Mouse (Mus musculus) ES-Bruce4 (cell line): ENCODE results near the gene Nsun4. TPM values are rescaled to one million over a fixed set of nuclear protein-coding genes. Genes with fewer than 3 reads are reported as not detected.

ENCODE experiments used
- H3K27ac ChIP-seq: 2 replicates; pipeline ENCODE4 v1.5.1; 2012; ENCODE audit warnings: low read length, inconsistent platforms; ENCODE audit not compliant: insufficient read depth
- H3K27me3 ChIP-seq: 2 replicates; pipeline ENCODE4 v1.6.1; 2012; ENCODE audit warnings: mild to moderate bottlenecking, low read length, inconsistent platforms; ENCODE audit not compliant: control insufficient read depth, poor library complexity, insufficient read depth, severe bottlenecking
- H3K36me3 ChIP-seq: 2 replicates; pipeline ENCODE4 v1.6.1; 2012; ENCODE audit warnings: inconsistent platforms, mild to moderate bottlenecking, low read length, moderate library complexity; ENCODE audit not compliant: control insufficient read depth, poor library complexity, insufficient read depth, severe bottlenecking
- H3K4me1 ChIP-seq: one replicate; pipeline ENCODE4 v1.8.1; 2011; ENCODE audit warnings: low read length; ENCODE audit not compliant: control insufficient read depth, insufficient read depth
- H3K4me3 ChIP-seq: 2 replicates; pipeline ENCODE4 v1.5.1; 2011; ENCODE audit warnings: low read depth, mild to moderate bottlenecking, low read length
- H3K9ac ChIP-seq: 2 replicates; pipeline ENCODE4 v1.6.1; 2012; ENCODE audit warnings: low read depth, mild to moderate bottlenecking, inconsistent platforms; ENCODE audit not compliant: poor library complexity, severe bottlenecking
- H3K9me3 ChIP-seq: replicated peaks from 2 replicates; pipeline ENCODE4 v1.6.1; 2012; ENCODE audit warnings: mild to moderate bottlenecking, low read length, inconsistent platforms; ENCODE audit not compliant: control insufficient read depth, poor library complexity, insufficient read depth, severe bottlenecking
- CTCF ChIP-seq: IDR thresholded peaks from one replicate; pipeline ENCODE4 v1.8.1; 2011; ENCODE audit warnings: low read depth, low read length
- POLR2A ChIP-seq: IDR thresholded peaks from one replicate; pipeline ENCODE4 v1.8.1; 2011; ENCODE audit warnings: low read length; ENCODE audit not compliant: insufficient read depth
- polyA plus RNA-seq: library from polyadenylated mRNA; stranded (reverse); fragments of >200 nt; gene quantifications from 2 replicates; pipeline ENCODE4 v1.2.4, GENCODE M21; 2011; ENCODE audit warnings: low read depth; ENCODE audit not compliant: missing spikeins, insufficient read depth, insufficient read length

Nsun4 gene
- polyA plus RNA-seq, 1 experiment: 14.4 TPM

DNA sequence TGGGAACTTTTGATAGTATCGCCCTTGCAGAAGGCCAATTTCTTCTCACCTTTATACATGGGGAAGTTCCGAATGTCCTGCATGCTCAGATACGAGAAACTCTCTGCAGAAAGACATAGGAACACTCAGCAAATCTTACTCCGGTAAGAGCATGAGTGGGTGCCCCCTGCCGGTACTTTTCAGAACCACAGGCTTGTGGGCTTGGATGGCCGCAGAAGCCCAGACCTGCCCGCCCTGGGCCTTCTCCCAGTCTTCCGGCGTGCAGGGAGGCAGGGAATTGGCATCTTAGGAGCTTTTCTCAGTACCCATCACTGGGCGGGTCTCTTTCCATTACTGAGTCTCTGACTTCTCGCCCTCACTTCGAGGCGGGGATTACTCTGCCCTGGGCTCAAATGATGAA, 69.6 kb downstream of the Nsun4 start:
- H3K9me3 ChIP-seq: no peaks in the 10 kb centered on the region
- no peaks in the 10 kb centered on the region for H3K4me1 ChIP-seq
- no peaks in the 10 kb centered on the region for H3K36me3 ChIP-seq
- H3K27ac ChIP-seq: no peak overlapping the region
- H3K9ac ChIP-seq: peak overlapping the region; percentile 47
- peak overlapping the region; percentile 38 for H3K4me3 ChIP-seq
- TF ChIP-seq POLR2A (no peak), CTCF (peak; percentile 60)
- H3K27me3 ChIP-seq: peaks cover 2% of the 10 kb centered on the region; the same call in 1 of the 2 replicates

Other genes starting within 250 kb of the Nsun4 start
- gene Mob3c, start 225.8 kb downstream of the Nsun4 start, polyA plus RNA-seq: 3.1 and 4.3 TPM in 2 replicates
- 18.9 and 22.8 TPM in 2 replicates for gene Mknk1, start 214.7 kb downstream of the Nsun4 start, polyA plus RNA-seq
- gene Kncn, start 169.5 kb downstream of the Nsun4 start, polyA plus RNA-seq: not detected in 2 replicates
- gene 6430628N08Rik, start 163.2 kb downstream of the Nsun4 start, polyA plus RNA-seq: not detected in 2 replicates
- gene Dmbx1, start 114.0 kb downstream of the Nsun4 start, polyA plus RNA-seq: 0.70 and 0.88 TPM in 2 replicates
- gene Faah, start 36.0 kb downstream of the Nsun4 start, polyA plus RNA-seq: 1.9 and 2.7 TPM in 2 replicates
- 406 and 433 TPM in 2 replicates for gene Uqcrh, start 21.2 kb upstream of the Nsun4 start, polyA plus RNA-seq
- 38.3 and 42.7 TPM in 2 replicates for gene Lrrc41, start 21.4 kb upstream of the Nsun4 start, polyA plus RNA-seq
- 41.1 and 51.9 TPM in 2 replicates for gene Rad54l, start 69.8 kb upstream of the Nsun4 start, polyA plus RNA-seq
- 33.6 and 39.1 TPM in 2 replicates for gene Pomgnt1, start 70.0 kb upstream of the Nsun4 start, polyA plus RNA-seq
- gene Lurap1, start 97.5 kb upstream of the Nsun4 start, polyA plus RNA-seq: 1.2 and 1.5 TPM in 2 replicates
- 1.1 TPM in 1 of 2 replicates, not detected in the other for gene Tspan1, start 113.7 kb upstream of the Nsun4 start, polyA plus RNA-seq
- gene 1700042G07Rik, start 119.5 kb upstream of the Nsun4 start, polyA plus RNA-seq: not detected in 2 replicates
- gene Gm49337, start 119.5 kb upstream of the Nsun4 start, polyA plus RNA-seq: 0.90 TPM in 1 of 2 replicates, not detected in the other
- gene Pik3r3, start 167.7 kb upstream of the Nsun4 start, polyA plus RNA-seq: 4.4 and 4.5 TPM in 2 replicates